Mouse (Mus musculus) heart, postnatal 0 days (tissue): ENCODE measurements around the gene Kctd18. TPM values are rescaled to one million over a fixed set of nuclear protein-coding genes. Genes with fewer than 3 reads are reported as not detected.

ENCODE experiments used
- ATAC-seq: fragments of 200-750 bp; cut with Nextera tagmentation; 2 replicates; pipeline ENCODE4 v1.8.0; 2017; ENCODE audit warnings: low read depth, moderate number of reproducible peaks, moderate library complexity; ENCODE audit not compliant: insufficient read depth
- DNase-seq: peaks from one replicate; pipeline ENCODE4 v3.0.0-alpha.2; 2016; ENCODE audit warnings: low spot score
- H3K27ac ChIP-seq: fragments of 300-500 bp; sonication (generic); 2 replicates; pipeline ENCODE4 v1.5.1; 2014; ENCODE audit warnings: low read depth, mild to moderate bottlenecking
- H3K27me3 ChIP-seq: fragments of 300-500 bp; sonication (generic); 2 replicates; pipeline ENCODE4 v1.6.1; 2014; ENCODE audit warnings: low read length, mixed read lengths; ENCODE audit not compliant: control insufficient read depth, insufficient read depth
- H3K36me3 ChIP-seq: fragments of 300-500 bp; sonication (generic); replicated peaks from 2 replicates; pipeline ENCODE4 v1.6.1; 2014; ENCODE audit warnings: low read length, mixed read lengths; ENCODE audit not compliant: control insufficient read depth, insufficient read depth
- H3K4me1 ChIP-seq: fragments of 300-500 bp; sonication (generic); 2 replicates; pipeline ENCODE4 v1.6.1; 2014; ENCODE audit warnings: antibody characterized with exemption; ENCODE audit not compliant: control insufficient read depth, insufficient read depth
- H3K4me2 ChIP-seq: fragments of 300-500 bp; sonication (generic); 2 replicates; pipeline ENCODE4 v1.6.1; 2014; ENCODE audit warnings: low read depth, mild to moderate bottlenecking, low read length, moderate library complexity
- H3K4me3 ChIP-seq: fragments of 300-500 bp; sonication (generic); 2 replicates; pipeline ENCODE4 v1.5.1; 2014; ENCODE audit warnings: low read depth, low read length
- H3K9ac ChIP-seq: fragments of 300-500 bp; sonication (generic); replicated peaks from 2 replicates; pipeline ENCODE4 v1.6.1; 2014; ENCODE audit warnings: low read depth, low read length, mixed read lengths
- H3K9me3 ChIP-seq: fragments of 300-500 bp; sonication (generic); replicated peaks from 2 replicates; pipeline ENCODE4 v1.6.1; 2016; ENCODE audit warnings: low read length; ENCODE audit not compliant: control insufficient read depth
- CTCF ChIP-seq: IDR thresholded peaks from 2 replicates; pipeline ENCODE4 v1.5.1; 2016; ENCODE audit warnings: antibody characterized with exemption, control low read depth, low read depth
- EP300 ChIP-seq: IDR thresholded peaks from 2 replicates; pipeline ENCODE4 v1.6.1; 2016; ENCODE audit warnings: antibody characterized with exemption, low read depth
- WGBS: fragments of 180-500 bp; shearing (Covaris S2); extraction: QIAGEN DNeasy Blood & Tissue Kit; methylation state at CpG from one replicate; pipeline ENCODE4 v1.1.7; 2014; 5-methylcytosine and 5-hydroxymethylcytosine counted together
- polyA plus RNA-seq: library from polyadenylated mRNA; unstranded; fragments of >200 nt; fragmentation: Nextera tagmentation; extraction: Ambion mirVana; gene quantifications from 2 replicates; pipeline ENCODE4 v1.2.1, GENCODE M21; 2015
- total RNA-seq: library from RNA; depleted of rRNA; stranded (reverse); fragments of >200 nt; gene quantifications from 2 replicates; pipeline ENCODE4 v1.2.3, GENCODE M21; 2014; ENCODE audit warnings: low replicate concordance

The Kctd18 gene
- total and polyA plus RNA-seq, 2 experiments from 2014 or later = 7.8 to 13.6 TPM

DNA sequence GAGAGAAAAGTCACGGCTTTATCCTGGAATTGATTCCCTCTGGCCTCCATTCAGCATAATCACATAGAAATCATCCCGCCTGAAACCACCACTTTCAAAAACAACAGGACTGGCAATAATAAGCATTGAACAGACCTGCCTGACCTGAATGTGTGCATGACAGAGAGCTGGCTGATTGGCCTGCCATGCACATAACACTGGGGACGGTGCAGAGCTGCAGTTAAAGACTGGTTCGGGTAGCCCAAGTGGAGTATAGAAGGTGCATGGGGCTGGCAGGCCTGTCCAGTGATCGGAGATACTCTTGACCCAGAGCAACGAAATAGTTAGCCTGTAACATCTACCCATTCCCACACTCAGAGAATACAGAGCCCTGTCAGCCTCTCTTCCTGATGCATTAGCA lies 76.5 kb downstream of the Kctd18 start:
- H3K9ac ChIP-seq = no peak overlapping the region
- DNase-seq (no peak), ATAC-seq (no peak)
- H3K4me3 ChIP-seq = no peak overlapping the region
- TF ChIP-seq EP300 (no peak), CTCF (no peak)
- no peaks in the 10 kb centered on the region for H3K9me3 ChIP-seq
- H3K4me1 ChIP-seq = no peaks in the 10 kb centered on the region
- H3K36me3 ChIP-seq = peaks cover 53% of the 10 kb centered on the region
- H3K27ac ChIP-seq = no peak overlapping the region
- H3K27me3 ChIP-seq = no peaks in the 10 kb centered on the region
- H3K4me2 ChIP-seq = no peak overlapping the region
- WGBS = 90% methylated on average over 6 of the region's 6 CpGs

DNA sequence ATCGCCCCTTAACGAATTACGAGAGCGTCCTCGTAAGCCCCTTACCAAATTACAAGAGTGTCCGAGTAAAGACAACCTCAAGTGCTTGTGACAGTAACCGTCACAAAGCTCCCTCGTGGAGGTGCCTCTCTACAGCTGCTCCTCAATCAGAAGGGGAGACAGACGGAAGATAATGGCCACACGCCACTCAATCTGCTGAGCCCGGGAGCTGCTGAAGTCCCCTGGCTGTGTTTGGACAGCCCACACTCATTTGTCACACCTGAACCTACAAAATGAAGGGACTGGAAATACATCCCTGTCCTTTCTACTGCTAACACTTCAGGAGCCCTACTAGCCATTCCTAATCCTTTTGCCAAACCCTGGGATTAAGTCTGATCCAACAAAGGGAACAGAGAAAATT lies 77.0 kb downstream of the Kctd18 start:
- WGBS = 60% methylated on average over 11 of the region's 11 CpGs
- Histone ChIP-seq H3K9ac (no peak overlapping the region), H3K4me3 (no peak overlapping the region), H3K4me1 (no peaks in the 10 kb centered on the region), H3K27ac (no peak overlapping the region), H3K27me3 (no peaks in the 10 kb centered on the region), H3K9me3 (no peaks in the 10 kb centered on the region), H3K4me2 (no peak overlapping the region), H3K36me3 (peaks cover 53% of the 10 kb centered on the region)
- ATAC-seq (no peak), DNase-seq (no peak)
- TF ChIP-seq CTCF (no peak), EP300 (no peak)

DNA sequence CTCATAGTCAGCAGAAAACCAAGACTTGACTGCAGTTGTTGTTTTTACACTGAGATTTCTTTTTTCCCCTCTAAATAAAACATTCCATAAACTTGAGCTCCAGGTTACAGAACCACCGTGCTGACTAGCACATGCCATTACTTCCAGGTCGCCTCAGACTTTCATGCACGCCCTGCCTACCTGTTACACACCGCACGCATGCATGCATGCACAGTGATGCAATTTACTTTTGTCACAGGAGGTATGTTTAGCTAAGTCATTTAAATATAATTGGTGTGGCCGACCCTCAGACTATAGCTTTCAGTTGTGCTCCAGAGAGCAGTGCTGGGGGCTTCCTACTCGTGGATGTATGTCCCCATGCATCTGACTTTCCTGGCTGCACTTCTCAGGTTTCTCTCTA lies 77.7 kb downstream of the Kctd18 start:
- TF ChIP-seq EP300 (no peak), CTCF (no peak)
- Histone ChIP-seq H3K9me3 (no peaks in the 10 kb centered on the region), H3K4me1 (no peaks in the 10 kb centered on the region), H3K36me3 (peaks cover 49% of the 10 kb centered on the region), H3K4me3 (no peak overlapping the region), H3K27me3 (no peaks in the 10 kb centered on the region), H3K27ac (no peak overlapping the region), H3K9ac (no peak overlapping the region), H3K4me2 (no peak overlapping the region)
- 75% methylated on average over 7 of the region's 7 CpGs for WGBS
- ATAC-seq = no peak
- DNase-seq = no peak

DNA sequence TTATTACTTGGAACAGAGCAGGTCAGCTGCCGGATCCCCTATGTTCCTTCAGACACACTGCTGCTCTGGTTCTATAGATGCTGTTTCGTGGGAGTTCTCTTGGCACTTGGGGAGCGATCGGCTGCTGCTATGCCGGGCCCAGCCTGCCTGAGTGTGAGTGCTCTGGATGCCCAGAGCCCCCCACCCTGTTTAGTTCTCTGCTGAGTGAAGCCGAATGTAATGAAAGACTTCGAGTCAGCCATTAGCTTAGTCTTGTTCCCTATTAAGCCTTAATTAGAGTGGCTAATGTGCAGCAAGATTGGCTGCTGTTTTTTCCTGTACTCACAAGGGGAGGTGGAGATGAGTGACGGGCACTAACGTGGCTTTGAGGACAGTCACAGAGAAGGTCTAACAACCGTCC lies 78.1 kb downstream of the Kctd18 start:
- H3K9me3 ChIP-seq = no peaks in the 10 kb centered on the region
- H3K4me2 ChIP-seq = no peak overlapping the region
- no peak overlapping the region for H3K27ac ChIP-seq
- DNase-seq (no peak), ATAC-seq (no peak)
- no peak overlapping the region for H3K4me3 ChIP-seq
- WGBS = 82% methylated on average over 10 of the region's 10 CpGs
- H3K4me1 ChIP-seq = no peaks in the 10 kb centered on the region
- peaks cover 47% of the 10 kb centered on the region for H3K36me3 ChIP-seq
- H3K9ac ChIP-seq = no peak overlapping the region
- TF ChIP-seq CTCF = no peak
- no peak for TF ChIP-seq EP300
- no peaks in the 10 kb centered on the region for H3K27me3 ChIP-seq

DNA sequence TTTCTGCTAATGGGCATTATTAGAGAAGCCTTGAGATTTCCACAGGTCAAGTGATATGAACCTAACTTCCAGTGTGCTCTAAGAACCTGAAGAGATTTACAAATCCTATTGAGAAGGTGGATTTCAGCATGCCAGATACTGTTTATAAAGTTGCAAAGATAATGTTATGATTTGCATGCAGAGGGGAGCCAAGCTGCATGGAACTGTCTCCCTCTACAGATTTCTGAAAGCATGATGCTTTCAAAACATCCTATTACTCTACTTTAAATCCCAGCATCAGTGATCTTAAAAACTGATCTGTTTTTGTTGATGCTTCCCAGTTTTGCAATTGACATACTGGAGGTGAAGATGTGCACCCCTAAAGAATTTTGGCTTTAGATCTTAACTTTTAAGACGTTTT lies 84.5 kb downstream of the Kctd18 start:
- ATAC-seq = no peak

DNA sequence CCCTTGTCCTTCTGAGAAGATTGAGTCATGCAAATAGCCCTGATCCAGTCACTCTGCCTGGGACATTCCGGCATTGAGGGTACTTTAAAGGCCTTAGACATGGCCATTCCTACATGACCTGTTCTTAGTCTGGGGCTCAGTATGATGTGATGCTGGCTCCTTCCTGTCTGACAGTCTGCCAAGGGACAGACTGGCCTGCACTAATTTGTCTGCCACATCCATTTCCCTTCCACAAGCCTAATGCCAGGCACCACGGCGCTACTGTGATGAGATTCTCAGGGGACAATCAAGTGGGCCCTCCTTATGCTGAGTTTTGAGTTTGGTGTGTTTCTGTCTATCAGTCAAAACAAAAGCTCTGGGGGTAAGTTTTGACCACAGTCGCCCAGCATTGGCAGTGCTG lies 100.2 kb downstream of the Kctd18 start:
- Histone ChIP-seq H3K27me3 (no peaks in the 10 kb centered on the region), H3K4me3 (no peak overlapping the region), H3K36me3 (0 out of 2 replicates have a peak, but pooled peaks cover 2% of the 10 kb centered on the region), H3K27ac (no peak overlapping the region), H3K4me2 (no peak overlapping the region), H3K4me1 (no peaks in the 10 kb centered on the region), H3K9ac (no peak overlapping the region), H3K9me3 (no peaks in the 10 kb centered on the region)
- ATAC-seq (no peak), DNase-seq (no peak)
- TF ChIP-seq EP300 = no peak
- no peak for TF ChIP-seq CTCF
- WGBS = 70% methylated on average over 4 of the region's 4 CpGs

More for the DNA sequence above, 84.5 kb downstream of the Kctd18 start:
- no peak for DNase-seq
- Histone ChIP-seq H3K36me3 (peaks cover 10% of the 10 kb centered on the region; the same call in 1 of the 2 replicates), H3K9ac (no peak overlapping the region), H3K27ac (no peak overlapping the region), H3K4me3 (no peak overlapping the region), H3K27me3 (no peaks in the 10 kb centered on the region), H3K4me1 (no peaks in the 10 kb centered on the region), H3K9me3 (no peaks in the 10 kb centered on the region), H3K4me2 (no peak overlapping the region)
- 56% methylated on average over 1 of the region's 1 CpGs for WGBS
- TF ChIP-seq EP300 = no peak
- no peak for TF ChIP-seq CTCF
